Mouse (Mus musculus) limb, embryonic 12.5 days (tissue): ENCODE measurements at regions not wholly inside any gene's neighbourhood (a gene's known extent, or its start where the extent isn't known, plus 50 kb on each side); places are given as distances from the start of the nearest gene placed in this dataset.

Experiments used
- ATAC-seq: fragments of 200-750 bp; cut with Nextera tagmentation; 2 replicates; pipeline ENCODE4 v1.8.0; 2017; ENCODE audit warnings: low read depth, moderate TSS enrichment; ENCODE audit not compliant: insufficient number of reproducible peaks, insufficient read depth, low FRiP score, low TSS enrichment
- H3K27ac ChIP-seq: fragments of 300-500 bp; sonication (generic); 2 replicates; pipeline ENCODE4 v1.5.1; 2016; ENCODE audit warnings: mild to moderate bottlenecking, moderate library complexity
- H3K27me3 ChIP-seq: fragments of 300-500 bp; sonication (generic); 2 replicates; pipeline ENCODE4 v1.6.1; 2016; ENCODE audit warnings: mild to moderate bottlenecking, moderate library complexity
- H3K36me3 ChIP-seq: fragments of 300-500 bp; sonication (generic); 2 replicates; pipeline ENCODE4 v1.6.1; 2016; ENCODE audit warnings: mild to moderate bottlenecking, moderate library complexity
- H3K4me1 ChIP-seq: fragments of 300-500 bp; sonication (generic); replicated peaks from 2 replicates; pipeline ENCODE4 v1.6.1; 2016
- H3K4me2 ChIP-seq: fragments of 300-500 bp; sonication (generic); 2 replicates; pipeline ENCODE4 v1.6.1; 2016; ENCODE audit warnings: mild to moderate bottlenecking, moderate library complexity
- H3K4me3 ChIP-seq: fragments of 300-500 bp; sonication (generic); replicated peaks from 2 replicates; pipeline ENCODE4 v1.5.1; 2016; ENCODE audit warnings: mild to moderate bottlenecking
- H3K9ac ChIP-seq: fragments of 300-500 bp; sonication (generic); replicated peaks from 2 replicates; pipeline ENCODE4 v1.6.1; 2016; ENCODE audit warnings: mild to moderate bottlenecking, moderate library complexity
- H3K9me3 ChIP-seq: fragments of 300-500 bp; sonication (generic); 2 replicates; pipeline ENCODE4 v1.6.1; 2016; ENCODE audit warnings: mild to moderate bottlenecking, moderate library complexity
- WGBS: fragments of 180-500 bp; shearing (Covaris S2); methylation state at CpG from one replicate; pipeline ENCODE4 v1.1.7; 2016; 5-methylcytosine and 5-hydroxymethylcytosine counted together

DNA sequence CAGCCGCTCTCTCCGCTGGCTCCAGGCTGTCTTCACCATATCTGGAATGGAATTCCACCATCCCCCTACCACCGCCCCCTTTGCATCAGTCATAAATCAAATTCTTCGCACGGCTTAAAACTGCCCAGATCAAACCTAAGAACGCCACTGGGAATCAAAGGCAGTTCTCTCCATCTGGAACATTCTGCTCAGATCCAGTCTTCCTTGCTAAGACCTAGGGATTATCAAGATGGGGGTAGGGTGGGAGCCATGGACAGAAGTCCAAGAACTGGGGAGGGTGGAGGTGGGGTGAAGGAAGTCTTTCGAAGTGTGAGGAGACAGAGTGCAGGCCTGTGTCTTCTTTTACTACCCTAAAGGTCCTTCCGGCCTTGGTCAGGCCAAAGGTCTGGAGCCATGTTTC is 236.4 kb upstream of the Rtl1 start:
- Histone ChIP-seq H3K4me2 (no peak overlapping the region), H3K9me3 (no peaks in the 10 kb centered on the region), H3K9ac (no peak overlapping the region), H3K27me3 (no peaks in the 10 kb centered on the region), H3K4me3 (no peak overlapping the region), H3K27ac (no peak overlapping the region), H3K36me3 (no peaks in the 10 kb centered on the region), H3K4me1 (peaks cover 39% of the 10 kb centered on the region)
- no peak for ATAC-seq
- 34% methylated on average over 8 of the region's 8 CpGs for WGBS

DNA sequence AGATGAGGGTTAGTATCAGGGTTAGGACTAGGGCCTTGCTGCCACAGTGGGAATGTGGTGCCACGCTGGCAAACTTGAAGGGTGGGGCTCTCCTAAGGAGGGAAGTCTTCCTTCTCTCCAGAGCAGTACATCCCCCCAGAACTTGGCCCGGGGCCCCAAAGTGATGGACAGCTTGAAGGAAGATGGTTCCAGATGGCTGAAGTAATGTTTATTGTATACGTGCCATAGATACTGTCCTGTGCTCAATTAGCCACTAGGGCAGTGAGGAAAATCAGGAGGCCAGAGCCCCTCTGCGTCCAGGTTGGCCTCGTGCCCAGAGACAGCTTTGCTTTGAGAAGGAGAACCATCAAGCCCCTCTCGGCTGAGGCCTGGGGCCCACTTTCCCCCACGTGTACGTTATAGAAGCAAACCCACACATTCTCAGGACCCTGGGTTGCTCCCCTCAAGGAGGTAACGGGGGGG is 239.0 kb upstream of the Rtl1 start:
- Histone ChIP-seq H3K9ac (no peak overlapping the region), H3K4me3 (no peak overlapping the region), H3K9me3 (no peaks in the 10 kb centered on the region), H3K27ac (peak overlapping the region; percentile 41; the same call in 1 of the 2 replicates), H3K4me1 (peaks cover 39% of the 10 kb centered on the region), H3K4me2 (peak overlapping the region; percentile 3; the same call in 1 of the 2 replicates), H3K27me3 (no peaks in the 10 kb centered on the region), H3K36me3 (no peaks in the 10 kb centered on the region)
- WGBS = 29% methylated on average over 9 of the region's 9 CpGs
- peak; percentile 49; the same call in 1 of the 2 replicates for ATAC-seq

DNA sequence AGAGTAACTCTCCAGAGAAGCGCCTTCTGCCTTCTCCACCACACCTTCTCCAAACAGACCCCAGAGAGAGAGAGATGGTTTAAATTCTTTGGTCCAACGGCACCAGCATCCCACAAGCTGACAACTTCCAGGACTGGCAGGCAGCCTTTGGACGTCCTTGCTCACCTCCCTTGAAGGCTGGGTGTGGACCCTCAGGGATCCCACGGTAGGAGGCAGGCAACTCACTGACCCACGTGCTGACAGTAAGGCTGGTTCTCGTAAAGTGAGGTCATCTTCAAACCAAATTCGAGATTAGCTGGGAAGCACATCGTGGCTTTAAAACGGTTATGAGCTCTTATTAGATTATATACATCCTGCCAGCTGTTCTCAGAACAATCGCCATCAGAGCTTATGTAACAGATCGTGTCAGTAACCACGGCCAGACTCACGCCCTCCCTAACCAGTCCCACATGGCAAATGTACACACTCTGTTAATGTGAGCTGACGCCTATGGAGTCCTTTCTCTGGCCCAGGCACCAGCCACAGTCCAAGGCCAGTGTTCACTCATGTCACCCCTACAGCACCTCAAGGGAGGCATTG is 239.9 kb upstream of the Rtl1 start:
- H3K4me2 ChIP-seq = peak overlapping the region; percentile 10; the same call in 1 of the 2 replicates
- peak; percentile 52; the same call in 1 of the 2 replicates for ATAC-seq
- H3K27ac ChIP-seq = peak overlapping the region; percentile 41; the same call in 1 of the 2 replicates
- H3K27me3 ChIP-seq = no peaks in the 10 kb centered on the region
- no peak overlapping the region for H3K9ac ChIP-seq
- H3K9me3 ChIP-seq = no peaks in the 10 kb centered on the region
- H3K4me1 ChIP-seq = peaks cover 39% of the 10 kb centered on the region
- no peaks in the 10 kb centered on the region for H3K36me3 ChIP-seq
- no peak overlapping the region for H3K4me3 ChIP-seq
- WGBS = 16% methylated on average over 14 of the region's 14 CpGs

DNA sequence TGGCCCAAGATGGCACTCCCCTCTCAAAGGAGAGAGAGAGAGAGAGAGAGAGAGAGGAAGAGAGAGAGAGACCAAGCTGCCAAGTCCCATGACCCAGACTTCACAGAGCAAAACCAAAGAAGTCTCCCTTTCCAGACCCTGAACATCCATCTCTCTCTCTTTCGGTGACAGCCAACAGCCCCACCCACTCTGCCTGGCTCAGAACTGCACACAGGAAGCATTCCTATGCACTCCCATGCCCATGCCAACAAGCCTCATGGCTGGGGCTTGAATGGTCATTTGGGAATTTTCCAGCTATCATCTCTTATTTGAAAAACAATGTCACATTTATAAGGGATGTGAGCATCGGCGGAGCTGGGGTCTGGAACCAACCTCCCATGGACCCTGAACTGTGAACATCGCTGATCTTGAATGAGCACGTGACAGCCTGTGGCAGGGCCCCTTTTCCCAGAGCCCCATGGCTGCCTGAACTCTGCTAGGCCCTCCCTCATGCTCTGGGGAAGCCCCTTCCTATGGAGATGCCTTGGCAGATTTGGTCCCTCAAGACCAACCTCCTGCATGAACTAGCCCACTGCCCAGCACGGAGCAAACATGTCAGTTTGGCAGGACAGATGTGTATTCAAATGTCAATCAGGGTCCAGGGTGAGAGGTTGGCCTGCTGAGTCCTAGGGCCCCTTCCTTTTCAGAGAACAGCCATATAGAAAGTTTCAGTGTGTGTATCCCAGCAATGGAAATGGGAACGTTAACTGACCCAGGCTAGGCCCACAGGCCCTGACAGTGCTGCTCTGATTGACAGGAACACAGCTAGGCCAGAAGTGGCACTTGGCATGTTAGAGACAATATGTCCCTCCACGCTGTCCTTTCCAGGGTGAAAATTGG is 244.8 kb upstream of the Rtl1 start:
- no peak overlapping the region for H3K27ac ChIP-seq
- H3K4me3 ChIP-seq = no peak overlapping the region
- H3K4me1 ChIP-seq = peaks cover 20% of the 10 kb centered on the region
- ATAC-seq = no peak
- no peaks in the 10 kb centered on the region for H3K27me3 ChIP-seq
- H3K9me3 ChIP-seq = no peaks in the 10 kb centered on the region
- H3K9ac ChIP-seq = no peak overlapping the region
- no peaks in the 10 kb centered on the region for H3K36me3 ChIP-seq
- WGBS = 75% methylated on average over 8 of the region's 8 CpGs
- no peak overlapping the region for H3K4me2 ChIP-seq

DNA sequence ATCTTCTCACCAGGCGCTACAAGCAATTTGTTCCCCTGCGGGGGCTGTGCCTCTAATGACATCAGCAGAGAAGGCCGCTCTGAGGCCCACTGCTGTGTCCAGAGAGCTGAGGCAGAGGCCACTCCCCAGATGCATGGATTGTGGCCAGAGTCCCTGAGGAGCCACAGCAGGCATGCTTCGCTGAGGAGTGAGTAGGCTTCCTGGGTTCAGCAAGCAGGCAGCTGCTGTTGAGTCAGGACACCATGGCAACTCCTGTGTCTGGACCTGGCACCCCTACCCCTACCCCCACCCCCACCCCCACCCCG is 245.4 kb upstream of the Rtl1 start:
- 51% methylated on average over 5 of the region's 5 CpGs for WGBS
- ATAC-seq = no peak; the same call in 1 of the 2 replicates

DNA sequence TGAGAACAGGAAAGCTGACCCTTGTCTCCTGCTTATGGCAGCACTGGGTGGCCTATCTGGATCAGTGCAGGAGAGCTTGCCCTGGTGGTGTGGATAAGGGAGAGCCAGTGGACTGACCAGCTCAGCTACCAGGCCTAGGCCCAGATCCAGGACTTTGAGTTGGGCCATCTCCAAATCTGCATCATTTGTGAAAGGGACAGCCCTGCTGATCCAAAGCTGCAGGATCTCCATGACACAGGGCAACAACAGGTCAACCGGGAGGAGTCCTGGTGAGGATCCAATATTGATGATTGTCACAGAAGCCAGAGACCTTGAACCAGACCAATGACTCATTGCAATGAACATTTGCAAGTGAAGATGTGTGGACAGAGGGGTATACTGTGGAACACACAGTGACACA is 256.2 kb upstream of the Rtl1 start:
- H3K9ac ChIP-seq = no peak overlapping the region
- H3K4me1 ChIP-seq = no peaks in the 10 kb centered on the region
- no peaks in the 10 kb centered on the region for H3K36me3 ChIP-seq
- H3K9me3 ChIP-seq = peaks cover 11% of the 10 kb centered on the region; the same call in 1 of the 2 replicates
- H3K27ac ChIP-seq = no peak overlapping the region
- no peak overlapping the region for H3K4me3 ChIP-seq
- 95% methylated on average over 1 of the region's 1 CpGs for WGBS
- no peaks in the 10 kb centered on the region for H3K27me3 ChIP-seq
- ATAC-seq = no peak
- H3K4me2 ChIP-seq = no peak overlapping the region

More for the DNA sequence above, 245.4 kb upstream of the Rtl1 start:
- no peak overlapping the region for H3K9ac ChIP-seq
- H3K4me3 ChIP-seq = no peak overlapping the region
- H3K4me1 ChIP-seq = peaks cover 14% of the 10 kb centered on the region
- H3K27me3 ChIP-seq = no peaks in the 10 kb centered on the region
- no peaks in the 10 kb centered on the region for H3K9me3 ChIP-seq
- H3K4me2 ChIP-seq = no peak overlapping the region
- no peak overlapping the region for H3K27ac ChIP-seq
- H3K36me3 ChIP-seq = no peaks in the 10 kb centered on the region

DNA sequence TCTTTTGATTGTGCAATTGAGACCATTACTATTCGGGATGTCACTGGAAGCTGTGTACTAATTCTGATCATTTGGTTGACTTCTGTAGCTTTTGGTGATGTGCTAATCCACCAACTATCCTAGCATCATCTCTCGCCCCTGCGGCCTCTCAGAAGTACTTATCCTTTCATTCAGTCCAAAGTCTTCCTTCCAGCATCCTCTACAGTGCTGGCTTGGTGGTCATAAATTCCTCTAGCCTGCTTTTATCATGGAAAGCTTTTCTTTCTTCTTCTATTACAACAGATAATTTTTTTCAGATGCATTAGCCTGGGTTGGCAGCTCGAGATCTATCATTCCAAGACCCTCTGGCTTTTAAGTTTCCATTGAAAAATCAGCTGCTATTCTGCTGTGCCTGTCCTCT is 257.6 kb upstream of the Rtl1 start:
- no peak overlapping the region for H3K9ac ChIP-seq
- no peak overlapping the region for H3K27ac ChIP-seq
- peaks cover 10% of the 10 kb centered on the region; the same call in 1 of the 2 replicates for H3K9me3 ChIP-seq
- no peak overlapping the region for H3K4me3 ChIP-seq
- ATAC-seq = no peak
- H3K4me2 ChIP-seq = no peak overlapping the region
- no peaks in the 10 kb centered on the region for H3K27me3 ChIP-seq
- no peaks in the 10 kb centered on the region for H3K36me3 ChIP-seq
- whole genome bisulfite sequencing = 47% methylated on average over 4 of the region's 4 CpGs
- H3K4me1 ChIP-seq = no peaks in the 10 kb centered on the region

DNA sequence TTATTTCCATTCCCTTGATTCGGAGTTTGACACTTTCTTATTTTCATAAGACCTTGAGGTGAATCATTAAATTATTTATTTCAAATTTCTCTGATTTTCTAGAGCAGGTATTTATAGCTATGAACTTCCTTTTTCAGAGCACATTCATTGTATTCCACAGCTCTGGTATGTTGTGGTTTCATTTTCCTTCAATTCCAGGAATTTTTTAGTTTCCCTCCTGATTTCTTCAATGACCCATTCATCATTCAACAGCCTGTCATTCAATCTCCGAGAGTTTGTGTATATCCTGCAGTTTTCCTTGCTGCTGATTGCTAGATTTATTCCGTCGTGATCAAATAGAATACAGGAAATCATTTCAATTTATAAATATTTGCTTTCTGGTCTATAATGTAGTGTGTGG is 264.7 kb upstream of the Rtl1 start:
- Histone ChIP-seq H3K9me3 (no peaks in the 10 kb centered on the region), H3K27ac (no peak overlapping the region), H3K4me1 (no peaks in the 10 kb centered on the region), H3K36me3 (no peaks in the 10 kb centered on the region), H3K4me2 (no peak overlapping the region), H3K9ac (no peak overlapping the region), H3K27me3 (no peaks in the 10 kb centered on the region), H3K4me3 (no peak overlapping the region)
- WGBS = 71% methylated on average over 4 of the region's 4 CpGs
- ATAC-seq = no peak

DNA sequence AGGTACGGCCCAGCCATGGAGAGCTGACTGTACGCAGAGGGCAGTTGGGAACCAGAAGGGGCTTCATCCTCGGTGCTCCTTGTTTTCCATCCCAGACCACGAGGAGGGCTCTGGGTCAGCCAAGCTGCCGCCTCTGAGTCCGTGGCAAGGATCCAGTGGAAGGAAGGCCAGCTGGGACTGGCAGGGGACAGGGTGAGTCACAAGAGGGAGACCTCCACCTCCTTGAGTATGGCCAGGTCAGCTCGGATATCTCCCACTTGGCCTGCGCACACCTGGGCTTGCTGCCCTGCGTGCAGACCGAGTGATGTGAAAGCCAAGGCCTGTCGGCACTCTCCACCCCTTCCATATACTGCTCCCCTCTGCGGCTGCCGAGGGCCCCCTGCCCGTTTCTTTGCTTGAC is 270.9 kb upstream of the Rtl1 start:
- H3K4me1 ChIP-seq = no peaks in the 10 kb centered on the region

DNA sequence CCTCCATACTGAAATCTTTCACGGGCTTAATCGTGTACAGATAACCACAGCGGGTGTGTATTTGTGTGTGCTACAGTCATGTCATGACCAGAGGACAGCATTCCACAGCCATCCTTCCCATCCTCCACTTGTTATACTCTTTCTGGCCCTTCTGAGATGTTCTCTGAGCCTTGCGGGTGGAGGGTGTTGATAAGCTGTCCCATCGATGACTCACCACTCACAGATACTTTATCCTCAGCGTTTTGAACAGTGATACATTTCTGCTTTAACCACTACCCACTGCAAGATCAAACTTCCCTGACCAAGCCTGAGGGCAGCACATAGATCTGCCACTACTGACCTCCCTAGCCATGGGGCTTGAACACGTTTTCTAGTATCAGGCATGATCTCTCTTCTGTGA is 274.3 kb upstream of the Rtl1 start:
- no peak overlapping the region for H3K27ac ChIP-seq
- WGBS = 85% methylated on average over 7 of the region's 7 CpGs

More for the DNA sequence above, 270.9 kb upstream of the Rtl1 start:
- no peak for ATAC-seq
- 90% methylated on average over 14 of the region's 14 CpGs for WGBS
- no peaks in the 10 kb centered on the region for H3K27me3 ChIP-seq
- no peak overlapping the region for H3K4me3 ChIP-seq
- no peak overlapping the region for H3K27ac ChIP-seq
- no peaks in the 10 kb centered on the region for H3K36me3 ChIP-seq
- no peaks in the 10 kb centered on the region for H3K9me3 ChIP-seq
- H3K9ac ChIP-seq = no peak overlapping the region
- H3K4me2 ChIP-seq = no peak overlapping the region

DNA sequence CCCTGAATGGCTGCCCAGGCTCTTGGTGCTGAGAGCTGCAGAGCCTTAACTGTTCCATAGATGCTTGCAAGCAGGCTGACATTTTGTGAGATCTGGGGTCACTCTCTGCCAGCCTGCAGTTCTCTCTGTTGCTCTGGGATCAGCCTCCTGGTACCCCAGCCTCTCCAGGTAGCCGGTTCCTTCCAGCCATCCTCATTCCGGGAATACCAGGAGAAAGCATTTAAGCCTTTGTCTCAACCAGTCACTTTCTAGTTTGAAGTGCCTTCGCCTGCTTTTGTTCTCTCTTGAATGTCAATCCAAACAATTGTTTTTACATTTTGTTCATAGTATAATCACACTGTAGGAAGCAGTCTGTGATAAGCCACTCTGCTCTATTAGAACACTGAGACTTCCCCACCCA is 281.0 kb upstream of the Rtl1 start:
- H3K4me2 ChIP-seq = no peak overlapping the region
- no peak for ATAC-seq
- no peak overlapping the region for H3K9ac ChIP-seq
- WGBS = 85% methylated on average over 3 of the region's 3 CpGs
- no peaks in the 10 kb centered on the region for H3K36me3 ChIP-seq
- no peaks in the 10 kb centered on the region for H3K27me3 ChIP-seq
- no peak overlapping the region for H3K27ac ChIP-seq
- no peaks in the 10 kb centered on the region for H3K9me3 ChIP-seq
- H3K4me1 ChIP-seq = peaks cover 7% of the 10 kb centered on the region
- H3K4me3 ChIP-seq = no peak overlapping the region

More for the DNA sequence above, 274.3 kb upstream of the Rtl1 start:
- no peak for ATAC-seq
- no peak overlapping the region for H3K4me3 ChIP-seq
- H3K9me3 ChIP-seq = no peaks in the 10 kb centered on the region
- H3K36me3 ChIP-seq = no peaks in the 10 kb centered on the region
- no peaks in the 10 kb centered on the region for H3K27me3 ChIP-seq
- H3K9ac ChIP-seq = no peak overlapping the region
- H3K4me2 ChIP-seq = no peak overlapping the region
- H3K4me1 ChIP-seq = no peaks in the 10 kb centered on the region
